Mouse (Mus musculus): Measurements from ENCODE around the gene Eras.

DNA sequence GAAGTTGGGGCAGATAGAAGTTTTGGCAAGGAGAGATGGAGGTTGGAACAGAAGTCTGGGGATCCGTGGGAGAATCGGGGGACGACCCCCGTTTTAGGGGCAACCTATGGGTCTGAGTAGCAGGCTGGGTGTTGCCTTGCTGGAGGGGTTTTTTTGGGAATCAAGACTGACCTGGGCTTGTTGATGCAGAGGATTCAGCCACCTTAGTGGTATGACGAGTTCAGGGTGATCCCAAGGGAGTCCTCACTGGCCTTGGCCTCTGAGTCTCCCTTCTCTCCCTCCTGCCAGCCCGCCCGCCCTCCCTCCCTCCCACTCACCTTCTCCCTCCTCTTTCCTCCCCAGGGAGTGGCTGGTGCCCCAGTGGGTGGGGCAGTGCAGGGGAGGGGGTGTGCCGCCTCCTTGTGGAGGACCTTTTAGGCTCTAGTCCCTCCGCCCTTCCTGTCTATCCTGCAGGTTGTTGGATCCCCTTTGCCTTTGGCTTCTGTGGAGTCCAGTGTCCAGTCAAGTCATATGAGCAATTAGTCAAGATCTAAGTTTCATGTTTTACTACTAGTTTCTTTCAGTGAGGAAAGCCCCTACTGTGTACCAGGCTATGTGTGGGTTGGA is 39.3 kb upstream of the Eras start:
- TF ChIP-seq TAL1 (conservative IDR thresholded peaks at IDR 0.05; ENCODE audit: low read depth, low read length) = no peak
- TF ChIP-seq CTCF (IDR thresholded peaks at IDR 0.05; ENCODE audit: low read depth, low read length) = no peak

Measured in G1E (cell line).